Mouse (Mus musculus): ENCODE data around the gene Skint6. TPM values are rescaled to one million over a fixed set of nuclear protein-coding genes. Genes with fewer than 3 reads are reported as not detected.
"Not testable (repeated sequence)": the region's sequence is repeated elsewhere in the genome, so short reads cannot be mapped to it uniquely, and the experiment has no call there.

The Skint6 gene
- total RNA-seq (2021), result not detected
- long read RNA-seq, experiment 1, result 0 reads
- long read RNA-seq, experiment 2, result 0 reads

DNA sequence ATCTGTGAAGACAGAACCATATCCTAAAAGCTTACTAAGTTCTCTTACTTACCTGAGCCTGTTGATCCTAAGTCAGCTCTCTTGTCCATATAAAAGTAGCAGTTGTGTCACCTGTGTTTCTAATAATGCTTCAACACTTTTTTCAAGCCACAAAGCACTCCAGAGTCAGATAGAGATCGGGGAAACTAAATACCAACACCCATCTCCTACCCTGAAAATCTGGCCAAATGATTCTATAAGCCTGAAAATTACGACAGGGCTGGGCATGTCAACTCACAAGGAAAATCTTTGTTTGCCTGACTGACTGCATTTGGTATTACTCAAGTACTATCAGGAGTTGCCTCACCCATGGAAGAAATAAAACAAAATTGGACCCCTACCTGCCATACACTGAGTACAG is at the start of gene Skint6:
Skint6 (minus strand) TSS at position 101 of the 400 bp plus-strand sequence.
- no peak for DNase-seq
- intact Hi-C loops (cut with DNase I), result no loop called here

DNA sequence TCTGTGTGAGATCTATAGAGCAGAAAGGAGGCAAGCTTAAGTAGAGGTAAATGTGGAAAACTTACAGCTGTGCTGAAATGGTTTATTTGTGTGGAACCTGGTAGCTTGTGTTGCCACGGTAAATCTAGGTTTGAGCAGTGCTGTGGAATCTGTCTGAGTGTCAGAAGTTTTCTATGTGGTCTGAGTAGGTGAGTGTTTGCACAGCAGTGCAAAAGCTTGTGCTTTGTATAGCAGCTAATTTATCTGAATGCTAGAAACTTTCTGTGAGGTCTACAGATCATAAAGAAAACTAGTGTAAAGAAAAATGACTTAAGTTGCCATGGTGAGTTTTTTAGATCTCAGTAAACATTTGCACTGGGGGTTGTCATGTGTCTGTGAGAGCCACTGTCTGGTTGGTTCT is 34.1 kb upstream of the Skint6 start:
- DNase-seq, result no peak
- intact Hi-C loops (cut with DNase I), result no loop called here

DNA sequence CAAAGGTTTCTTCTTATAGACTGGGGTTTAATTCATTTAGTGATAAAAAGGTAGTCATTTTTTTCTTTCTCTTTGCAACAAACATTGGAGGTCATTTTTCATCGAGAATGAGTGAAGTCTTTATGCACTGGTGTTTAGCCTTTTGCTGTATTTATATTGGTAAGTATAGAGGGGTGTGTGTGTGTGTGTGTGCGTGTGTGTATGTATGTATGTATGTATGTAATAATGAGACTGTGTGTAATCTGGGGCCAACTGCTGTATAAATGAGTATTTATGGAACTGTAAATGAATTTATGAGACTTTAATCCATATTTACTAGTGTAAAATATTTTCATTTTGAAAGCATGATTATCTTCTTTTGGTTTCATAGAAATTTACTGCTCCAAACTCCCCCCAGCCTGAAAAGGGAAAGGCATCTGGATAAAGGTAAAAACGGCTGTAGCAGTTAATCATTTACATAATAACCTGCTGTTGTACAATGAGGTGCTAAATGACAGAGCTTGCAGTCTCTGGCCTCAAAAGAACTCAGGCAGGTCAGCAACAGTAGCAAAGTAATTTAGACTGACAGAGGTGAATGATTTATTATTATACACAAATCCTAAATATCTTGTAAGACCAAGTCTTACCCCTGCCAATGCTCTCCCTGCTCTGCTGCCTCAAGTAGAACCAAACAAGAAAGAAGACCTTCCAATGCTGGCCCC is 15.2 kb upstream of the Skint6 start:
- intact Hi-C loops (cut with DNase I), result no loop called here
- no peak for DNase-seq

DNA sequence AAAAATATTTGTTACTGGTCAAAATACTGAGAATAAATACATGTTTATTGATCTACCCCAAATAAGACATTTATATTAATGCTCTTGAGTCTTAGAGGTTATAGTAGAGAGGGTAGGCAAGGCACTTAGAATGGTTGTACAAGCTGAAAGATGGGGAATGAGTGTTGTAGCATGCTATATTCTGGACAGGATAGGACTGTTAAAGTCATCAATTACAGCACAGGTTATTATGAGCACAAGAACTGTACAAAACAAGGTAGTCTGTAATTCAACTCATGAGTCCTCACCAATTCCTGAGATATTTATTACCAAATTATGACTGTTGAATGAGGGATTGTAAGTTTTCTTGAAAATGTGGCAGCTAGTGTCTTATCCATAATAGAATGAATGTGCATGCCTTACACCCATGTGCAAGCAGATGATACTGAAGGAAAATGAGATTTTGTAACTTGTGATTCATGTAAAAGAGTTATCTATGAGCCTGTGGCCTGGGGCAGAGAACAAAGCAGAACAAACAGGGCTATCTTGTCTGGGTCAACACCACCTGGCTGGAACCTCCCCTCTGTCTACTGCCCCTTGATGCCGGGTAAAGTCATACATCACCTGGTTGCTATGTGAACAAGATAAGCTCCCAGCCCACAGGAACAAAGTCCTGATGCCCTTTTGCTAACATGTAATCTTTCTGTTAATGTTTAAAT is 23.3 kb downstream of the Skint6 start:
- no peak for DNase-seq
- intact Hi-C loops (cut with DNase I), result no loop called here

DNA sequence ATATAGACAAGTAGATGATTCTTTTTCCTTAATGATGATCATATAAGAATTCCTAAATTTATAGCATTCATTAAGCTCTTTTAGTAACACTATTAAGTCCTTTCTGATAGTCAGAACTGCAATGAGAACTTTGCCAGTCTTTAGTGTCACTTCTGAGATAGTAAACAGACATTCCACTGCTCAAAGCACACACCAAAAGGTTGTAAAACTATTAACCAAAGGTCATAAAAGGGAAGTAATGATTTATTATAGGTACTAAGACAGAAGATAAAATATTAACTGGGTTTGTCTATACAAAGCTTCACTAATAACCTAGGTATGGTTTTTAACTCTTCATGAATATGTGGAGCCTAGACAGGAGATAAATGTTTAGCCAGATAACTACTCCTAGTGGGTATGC is 41.0 kb downstream of the Skint6 start:
- DNase-seq, result no peak
- intact Hi-C loops (cut with DNase I), result no loop called here

DNA sequence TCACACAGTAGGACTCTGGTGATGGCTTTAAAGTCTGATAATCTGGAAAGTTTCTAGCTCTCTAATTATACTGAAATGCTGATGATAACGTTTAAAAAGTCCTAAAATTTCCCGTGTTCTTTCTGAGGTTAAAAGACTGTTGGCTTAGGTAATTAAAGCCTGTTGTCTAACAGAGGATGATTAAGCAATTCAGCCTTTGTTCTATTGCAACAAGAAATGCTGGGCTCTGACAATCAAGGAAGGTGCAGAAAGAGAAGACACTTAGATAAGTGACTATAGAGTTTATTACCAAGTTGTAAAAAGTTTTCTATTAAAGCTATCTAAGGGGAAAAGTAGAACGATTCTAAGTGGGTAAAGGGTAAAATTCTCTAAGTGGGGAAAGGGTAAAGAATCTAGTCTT is 219.2 kb downstream of the Skint6 start:
- intact Hi-C loops (cut with DNase I), result no loop called here
- no peak for DNase-seq

DNA sequence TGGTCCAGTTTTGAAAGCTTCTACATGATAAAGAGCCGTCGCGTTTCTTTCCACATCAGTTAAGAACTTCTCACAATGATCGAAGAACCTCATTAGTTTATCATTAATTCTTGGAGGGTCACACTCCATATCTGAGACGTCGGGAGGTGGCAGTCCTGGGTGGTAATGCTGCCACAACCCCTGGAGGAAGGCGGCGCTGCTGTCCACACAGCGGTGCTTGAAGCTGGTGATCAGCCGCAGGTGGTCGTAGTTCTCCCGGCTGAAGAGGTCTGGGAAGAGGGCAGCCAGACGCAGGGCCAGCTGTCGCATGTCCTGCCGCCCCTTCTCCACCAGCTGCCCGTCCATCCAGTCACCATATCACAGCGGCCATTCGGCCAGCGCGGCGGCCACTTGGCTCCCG is 307.6 kb downstream of the Skint6 start:
- not testable (repeated sequence) for DNase-seq
- intact Hi-C loops (cut with DNase I), result loop anchor here (5.0 kb wide), 1 partner anchor 708 kb away; no protein-coding TSS in a partner anchor

DNA sequence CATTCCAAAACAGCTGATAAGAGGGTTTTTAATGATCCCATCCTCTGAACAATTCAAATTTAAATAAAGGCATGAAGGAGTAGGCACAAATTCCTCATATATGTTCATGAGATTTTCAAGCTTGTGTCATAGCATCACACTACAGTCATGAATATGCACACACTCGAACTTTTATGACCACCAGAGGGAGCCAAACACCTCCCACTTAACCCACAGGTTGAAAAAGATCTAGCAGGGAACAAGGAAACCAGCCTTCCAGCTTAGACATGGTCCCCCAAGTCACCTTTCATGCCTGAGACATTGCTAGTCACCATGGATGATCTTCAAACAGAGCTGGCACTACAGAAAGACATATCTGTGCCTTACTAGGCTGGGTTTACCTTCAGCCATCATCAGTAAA is 496.1 kb downstream of the Skint6 start:
- intact Hi-C loops (cut with DNase I), result no loop called here
- no peak for DNase-seq

DNA sequence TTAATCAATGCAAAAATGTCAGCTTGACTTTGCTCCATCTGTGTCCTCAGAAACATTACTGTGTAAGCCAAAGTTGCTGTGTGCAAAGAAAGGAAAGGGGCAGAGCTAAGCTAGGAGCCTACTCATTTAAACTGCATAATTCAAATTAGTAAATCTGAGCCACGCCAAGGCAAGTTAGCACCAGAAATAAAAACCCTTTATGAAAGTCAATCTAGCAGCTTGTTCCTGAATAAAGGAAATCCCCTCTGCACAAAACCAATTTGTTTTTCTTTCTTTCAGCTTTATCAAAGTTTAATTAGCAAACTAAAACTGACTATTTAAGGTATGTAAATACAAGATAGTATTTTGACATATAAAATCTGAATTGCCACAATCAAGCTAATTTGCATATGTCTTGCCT is 512.0 kb downstream of the Skint6 start, which contains the start of gene Skint10:
Skint10 (minus strand) TSS at position 101 of the 400 bp plus-strand sequence.
- DNase-seq, result no peak
- intact Hi-C loops (cut with DNase I), result no loop called here
